Mouse (Mus musculus) heart, postnatal 14 days (tissue): ENCODE measurements at regions not wholly inside any gene's neighbourhood (a gene's known extent, or its start where the extent isn't known, plus 50 kb on each side); places are given as distances from the start of the nearest gene placed in this dataset.

ENCODE experiments used
- DNase-seq, 2 experiments: peaks; one replicate each; pipeline ENCODE4 v3.0.0; 2021 to 2022
- intact Hi-C: fragments of 180-260 bp; cut with DNase I; formaldehyde crosslinking; loops from one replicate; pipeline ENCODE4 v1.15.1; 2025

GRCm38 (mm10) chr14:72803579-72803978 lies 93.8 kb upstream of the Fndc3a start:
- intact Hi-C loops = no loop called here
- no peak for DNase-seq

GRCm38 (mm10) chr14:72790654-72791053 lies 80.9 kb upstream of the Fndc3a start:
- no peak for DNase-seq
- intact Hi-C loops = no loop called here

GRCm38 (mm10) chr14:72786929-72787328 lies 77.1 kb upstream of the Fndc3a start:
- DNase-seq = no peak
- intact Hi-C loops = no loop called here

- intact Hi-C loops = no loop called here
- peak; percentile 49 for DNase-seq
Measured at GRCm38 (mm10) chr14:72783248-72783647, 73.4 kb upstream of the Fndc3a start.

- intact Hi-C loops = no loop called here
- no peak for DNase-seq
Measured at GRCm38 (mm10) chr14:72779446-72779845, 69.6 kb upstream of the Fndc3a start.

- DNase-seq = no peak
- intact Hi-C loops = no loop called here
Measured at GRCm38 (mm10) chr14:72778756-72779155, 69.0 kb upstream of the Fndc3a start.

GRCm38 (mm10) chr14:72777927-72778560 lies 68.2 kb upstream of the Fndc3a start:
- no peak for DNase-seq
- intact Hi-C loops = no loop called here

GRCm38 (mm10) chr14:72770237-72770636 lies 60.4 kb upstream of the Fndc3a start:
- no peak for DNase-seq
- intact Hi-C loops = no loop called here

DNA sequence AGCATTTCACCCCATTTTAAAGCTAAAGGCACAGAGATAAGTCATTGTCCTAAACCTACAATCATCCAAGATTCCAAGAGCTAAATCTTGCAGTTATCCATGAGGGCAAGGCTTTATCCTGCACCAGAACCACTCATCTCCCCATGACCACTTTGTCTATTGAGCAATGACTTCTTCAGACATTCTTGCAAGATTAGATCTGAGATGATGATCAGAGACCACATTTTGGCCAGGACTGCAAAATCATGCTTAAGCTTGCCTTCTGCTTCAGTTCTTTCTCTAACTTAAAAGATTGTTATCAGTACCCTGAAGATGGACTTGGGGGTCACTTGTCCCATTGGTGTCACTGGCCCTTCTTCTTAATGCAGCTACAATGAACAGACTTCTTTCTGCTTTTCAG lies 50.3 kb upstream of the Fndc3a start:
- DNase-seq = no peak
- intact Hi-C loops = no loop called here
